Mouse (Mus musculus) lung, postnatal 0 days (tissue): ENCODE measurements at regions not wholly inside any gene's neighbourhood (a gene's known extent, or its start where the extent isn't known, plus 50 kb on each side); places are given as distances from the start of the nearest gene placed in this dataset.

Experiments used
- CTCF ChIP-seq: IDR thresholded peaks from 2 replicates; pipeline ENCODE4 v1.5.1; 2016; ENCODE audit warnings: antibody characterized with exemption, mild to moderate bottlenecking
- EP300 ChIP-seq: IDR thresholded peaks from 2 replicates; pipeline ENCODE4 v1.6.1; 2016; ENCODE audit warnings: antibody characterized with exemption, mild to moderate bottlenecking, control low read depth

DNA sequence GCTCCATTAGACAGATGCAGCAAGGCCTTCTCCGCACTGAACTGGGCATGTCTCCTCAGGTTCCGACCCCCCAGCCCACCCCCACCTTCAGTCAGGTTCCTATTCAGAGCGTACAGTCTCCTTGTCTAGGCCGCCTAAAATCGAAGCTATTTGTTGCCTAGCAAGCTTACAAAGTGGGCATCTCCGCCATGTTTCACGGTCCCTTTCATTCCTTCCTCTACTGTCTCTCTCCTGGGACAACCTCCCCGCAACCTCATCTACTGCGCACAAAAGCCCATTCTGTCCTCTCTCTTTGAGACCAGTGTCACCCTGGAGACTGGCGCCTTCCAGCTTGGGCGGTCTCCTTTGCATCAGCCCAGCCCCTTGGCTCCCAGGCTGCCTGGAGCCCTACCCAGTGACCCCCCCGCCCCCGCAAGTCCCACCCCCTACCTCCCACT lies 86.8 kb downstream of the Amer3 start:
- TF ChIP-seq CTCF (no peak), EP300 (no peak)
